ENCODE assay signal across 19 mouse cellular contexts in genomic region chr4:10510013-10510412, GRCm38 (mm10).
A peak's percentile ranks its signal among the peaks of the same experiment; 100 is the strongest.
DNase-seq lines count a peak whose midpoint lies in the region; ATAC-seq and TF ChIP-seq lines count a peak whose summit lies in the region.
"Had no signal": no experiment of that assay in that cellular context is flagged by ENCODE, and none has a peak within 500 bp of the region (broad histone marks: within the 10 kb centered on the region; RNA-seq: fewer than 3 reads in every experiment).

No protein-coding gene starts in this region.

- no peak overlapping the region for H3K9ac ChIP-seq in embryonic facial prominence, embryonic 12.5 days
- H3K9ac ChIP-seq: forebrain, embryonic 13.5 days; forebrain, embryonic 15.5 days; forebrain, postnatal 0 days had no signal

- no peaks in the 10 kb centered on the region for H3K9me3 ChIP-seq in embryonic facial prominence, embryonic 12.5 days
- H3K9me3 ChIP-seq in embryonic facial prominence, embryonic 10.5 days: no peaks in the 10 kb centered on the region
- H3K9me3 ChIP-seq: forebrain, embryonic 13.5 days; forebrain, embryonic 15.5 days had no signal

- DNase-seq in embryonic facial prominence, embryonic 10.5 days (ENCODE audit: low spot score): no peak
- peak; percentile 4 for DNase-seq in thymus, postnatal 4 days
- no peak for DNase-seq in thymus, adult 2 months
- DNase-seq in naive thymus-derived CD4-positive, alpha-beta T cell, adult 2 months (ENCODE audit: low read depth): peak; percentile 10
- DNase-seq in layer of hippocampus, postnatal 25 days (ENCODE audit: extremely low spot score in 1 of 2, low spot score in 1 of 2): no peak
- DNase-seq: adrenal gland, adult 2 months; adrenal gland, postnatal 10 days; adrenal gland, postnatal 25 days; B cell, adult 2 months; cerebellum, adult 11 months; cerebellum, adult 18-20 months; cerebellum, adult 9-10 months; cerebellum, postnatal 10 days; cerebellum, postnatal 25 days; forebrain, postnatal 0 days had no signal

- 0 out of 2 replicates have a peak, but pooled peaks have one; percentile 15 for ATAC-seq in embryonic facial prominence, embryonic 12.5 days (ENCODE audit: insufficient number of reproducible peaks, insufficient read depth, low FRiP score, low TSS enrichment)
- ATAC-seq: CD4-positive, CD25-positive, alpha-beta regulatory T cell, adult 4 months; forebrain, embryonic 13.5 days; forebrain, embryonic 15.5 days; forebrain, postnatal 0 days had no signal

- no peak overlapping the region for H3K4me3 ChIP-seq in embryonic facial prominence, embryonic 12.5 days
- no peak overlapping the region for H3K4me3 ChIP-seq in embryonic facial prominence, embryonic 10.5 days
- H3K4me3 ChIP-seq in thymus, adult 2 months (ENCODE audit: control insufficient read depth, insufficient read depth, low read length): no peak overlapping the region
- H3K4me3 ChIP-seq: forebrain, embryonic 13.5 days; forebrain, embryonic 15.5 days had no signal

- no peak overlapping the region for H3K27ac ChIP-seq in embryonic facial prominence, embryonic 12.5 days
- H3K27ac ChIP-seq in embryonic facial prominence, embryonic 10.5 days (replicated peaks): no peak overlapping the region
- H3K27ac ChIP-seq in thymus, adult 2 months (ENCODE audit: control insufficient read depth, insufficient read depth, low read length): no peak overlapping the region
- H3K27ac ChIP-seq: forebrain, embryonic 13.5 days; forebrain, embryonic 15.5 days had no signal

- TF ChIP-seq POLR2A in thymus, adult 2 months (IDR thresholded peaks at IDR 0.05; ENCODE audit: control insufficient read depth, extremely low read depth, insufficient read depth, low read length, poor library complexity): no peak

- WGBS in embryonic facial prominence, embryonic 12.5 days: 43% methylated on average over 3 of the region's 3 CpGs
- 62% methylated on average over 3 of the region's 3 CpGs for WGBS in embryonic facial prominence, embryonic 10.5 days
- WGBS in thymus, adult 2 months: 3% methylated on average over 3 of the region's 3 CpGs

- H3K4me1 ChIP-seq in embryonic facial prominence, embryonic 12.5 days: no peaks in the 10 kb centered on the region
- H3K4me1 ChIP-seq in embryonic facial prominence, embryonic 10.5 days: peaks cover 8% of the 10 kb centered on the region; the same call in 1 of the 2 replicates
- no peaks in the 10 kb centered on the region for H3K4me1 ChIP-seq in thymus, adult 2 months (replicated peaks; ENCODE audit: control insufficient read depth, insufficient read depth, low read length)
- H3K4me1 ChIP-seq: forebrain, embryonic 13.5 days; forebrain, embryonic 15.5 days had no signal

- no peak overlapping the region for H3K4me2 ChIP-seq in embryonic facial prominence, embryonic 12.5 days (replicated peaks)
- H3K4me2 ChIP-seq: forebrain, embryonic 13.5 days; forebrain, embryonic 15.5 days had no signal

- H3K36me3 ChIP-seq in embryonic facial prominence, embryonic 12.5 days: no peaks in the 10 kb centered on the region
- no peaks in the 10 kb centered on the region for H3K36me3 ChIP-seq in embryonic facial prominence, embryonic 10.5 days (replicated peaks)
- no peaks in the 10 kb centered on the region for H3K36me3 ChIP-seq in thymus, adult 2 months (ENCODE audit: control insufficient read depth, insufficient read depth, low read length)
- H3K36me3 ChIP-seq: forebrain, embryonic 15.5 days had no signal

- H3K27me3 ChIP-seq in embryonic facial prominence, embryonic 12.5 days: no peaks in the 10 kb centered on the region
- H3K27me3 ChIP-seq in embryonic facial prominence, embryonic 10.5 days (replicated peaks; ENCODE audit: low read depth, poor library complexity, severe bottlenecking): no peaks in the 10 kb centered on the region
- no peaks in the 10 kb centered on the region for H3K27me3 ChIP-seq in thymus, adult 2 months (ENCODE audit: control insufficient read depth, insufficient read depth, low read length)
- H3K27me3 ChIP-seq: forebrain, embryonic 13.5 days; forebrain, embryonic 15.5 days had no signal

- TF ChIP-seq CTCF in thymus, adult 2 months (IDR thresholded peaks at IDR 0.05; ENCODE audit: borderline replicate concordance, control insufficient read depth, extremely low read depth, insufficient read depth, low read length, poor library complexity): no peak

Comparison
In these comparisons a context has a peak if more than half of its experiments do, and no peak if none do; other contexts are left out.
1. DNase-seq: peak in thymus, postnatal 4 days (single experiment) and naive thymus-derived CD4-positive, alpha-beta T cell, adult 2 months (single experiment); none in embryonic facial prominence, embryonic 10.5 days (single experiment), thymus, adult 2 months (single experiment) and layer of hippocampus, postnatal 25 days (0 of 2).